Mouse (Mus musculus): ENCODE measurements at regions not wholly inside any gene's neighbourhood (a gene's known extent, or its start where the extent isn't known, plus 50 kb on each side); places are given as distances from the start of the nearest gene placed in this dataset.

DNA sequence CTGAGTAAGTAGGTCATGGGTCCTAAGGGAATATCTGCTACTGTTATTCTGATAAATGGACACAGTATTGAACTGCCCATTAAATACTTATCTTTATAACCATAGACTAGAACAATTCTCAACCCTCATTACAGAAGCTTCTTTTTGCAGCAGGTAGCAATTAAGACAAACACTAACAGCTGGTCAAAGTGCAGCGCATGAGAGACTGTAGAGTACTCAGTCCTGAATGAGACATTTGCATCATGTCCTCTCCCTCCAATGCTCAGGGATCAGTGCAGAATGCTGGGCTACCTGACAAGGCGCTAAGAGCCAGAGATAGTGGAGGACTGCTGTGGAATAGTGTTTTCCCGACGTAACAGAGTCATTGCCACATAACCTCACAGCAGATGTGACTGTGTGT, 162.5 kb upstream of the Prep start:
- H3K9ac ChIP-seq (ENCODE audit: insufficient read depth, low read depth), result no peak overlapping the region
- no peak overlapping the region for H3K4me2 ChIP-seq (ENCODE audit: insufficient read depth, low read depth, poor library complexity, severe bottlenecking)
- no peaks in the 10 kb centered on the region for H3K36me3 ChIP-seq (replicated peaks in 1 of 2; ENCODE audit: control insufficient read depth in 1 of 2, insufficient read depth in 1 of 2, low read length in 1 of 2)
- dilution Hi-C loops (cut with MboI; ENCODE audit: extremely low pct_ligation_motif_present, extremely low pct_unique_long_range_greater_than_20kb, low sequenced_read_pairs) (no loop called here), in situ Hi-C loops (cut with MboI; ENCODE audit: low pct_ligation_motif_present, low pct_unique_long_range_greater_than_20kb, low sequenced_read_pairs) (no loop called here)
- no peaks in the 10 kb centered on the region for H3K79me2 ChIP-seq (replicated peaks; ENCODE audit: control insufficient read depth, extremely low read depth, insufficient read depth, poor library complexity, severe bottlenecking)
- no peak for DNase-seq (ENCODE audit: extremely low read depth)
- no peak overlapping the region for H3K27ac ChIP-seq (ENCODE audit: insufficient read depth, low read depth)
- no peaks in the 10 kb centered on the region for H3K9me3 ChIP-seq (replicated peaks; ENCODE audit: low read length)
- peaks cover 0 to 4% of the 10 kb centered on the region in 2 experiments; a peak in 2 of 4 replicates for H3K4me1 ChIP-seq (ENCODE audit: control insufficient read depth in 1 of 2, insufficient read depth in 2 of 2)
- H3K4me3 ChIP-seq (replicated peaks in 1 of 3; ENCODE audit: low read depth in 2 of 3, low read length in 2 of 3, poor library complexity in 1 of 3), result no peak overlapping the region
- no peaks in the 10 kb centered on the region for H3K27me3 ChIP-seq (replicated peaks)
- TF ChIP-seq ELF1 (IDR thresholded peaks at IDR 0.05; ENCODE audit: low read depth, low read length), result no peak
- no peak for TF ChIP-seq CHD2 (IDR thresholded peaks at IDR 0.05; ENCODE audit: low read length)
- TF ChIP-seq SMC3 (IDR thresholded peaks at IDR 0.05; ENCODE audit: low read depth, low read length), result no peak
- no peak for TF ChIP-seq TCF12 (IDR thresholded peaks at IDR 0.05; ENCODE audit: low read depth, low read length)
- no peak for TF ChIP-seq PAX5 (IDR thresholded peaks at IDR 0.05; ENCODE audit: low read length)
- no peak for TF ChIP-seq MAFK (IDR thresholded peaks at IDR 0.05; ENCODE audit: insufficient replicate concordance, low read length)
- no peak for TF ChIP-seq HCFC1 (IDR thresholded peaks at IDR 0.05; ENCODE audit: low read depth, low read length)
- no peak for TF ChIP-seq MAX (IDR thresholded peaks at IDR 0.05; ENCODE audit: low read length)
- no peak for TF ChIP-seq BHLHE40 (IDR thresholded peaks at IDR 0.05; ENCODE audit: low read depth, low read length)
- TF ChIP-seq UBTF (IDR thresholded peaks at IDR 0.05; ENCODE audit: low read depth, low read length), result no peak
- no peak for TF ChIP-seq ETS1 (conservative IDR thresholded peaks at IDR 0.05; ENCODE audit: low read depth, low read length)
- TF ChIP-seq NELFE (IDR thresholded peaks at IDR 0.05; ENCODE audit: low read depth, low read length), result no peak
- TF ChIP-seq MEF2A (IDR thresholded peaks at IDR 0.05; ENCODE audit: borderline replicate concordance, low read depth, low read length), result no peak
- TF ChIP-seq TBP (conservative IDR thresholded peaks at IDR 0.05; ENCODE audit: low read depth, low read length), result no peak
- no peak for TF ChIP-seq E2F4 (IDR thresholded peaks at IDR 0.05; ENCODE audit: insufficient replicate concordance, low read depth, low read length)
- TF ChIP-seq RAD21 (IDR thresholded peaks at IDR 0.05; ENCODE audit: low read depth, low read length), result no peak
- TF ChIP-seq JUND (conservative IDR thresholded peaks at IDR 0.05; ENCODE audit: low read depth, low read length), result no peak

DNA sequence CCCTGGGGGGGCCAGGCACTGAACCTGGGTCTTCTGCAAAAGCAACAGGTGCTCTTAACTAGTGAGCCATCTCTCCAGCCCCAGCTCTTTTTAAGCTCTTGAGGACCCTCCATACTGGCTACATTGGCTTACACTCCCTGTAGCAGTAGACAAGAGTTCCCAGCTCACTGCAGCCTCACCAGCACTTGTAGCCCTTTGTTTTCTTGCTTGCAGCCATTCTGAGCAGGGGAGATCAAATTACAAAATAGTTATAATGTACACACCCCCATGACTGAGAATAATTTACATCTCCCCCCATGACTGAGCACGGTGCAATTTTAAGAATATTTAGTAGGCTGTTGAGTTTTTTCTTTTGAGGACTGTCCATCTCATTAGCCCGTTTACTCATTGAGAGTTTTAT, 165.8 kb upstream of the Prep start:
- H3K36me3 ChIP-seq (replicated peaks in 1 of 2; ENCODE audit: control insufficient read depth in 1 of 2, insufficient read depth in 1 of 2, low read length in 1 of 2), result no peaks in the 10 kb centered on the region
- no peak overlapping the region for H3K9ac ChIP-seq (ENCODE audit: insufficient read depth, low read depth)
- no peak for TF ChIP-seq SIN3A (IDR thresholded peaks at IDR 0.05; ENCODE audit: low read length)
- no peak for TF ChIP-seq MAZ (IDR thresholded peaks at IDR 0.05; ENCODE audit: low read depth, low read length)
- no peak for TF ChIP-seq CHD2 (IDR thresholded peaks at IDR 0.05; ENCODE audit: low read length)
- no peak for TF ChIP-seq ZMIZ1 (IDR thresholded peaks at IDR 0.05; ENCODE audit: low read depth, low read length)
- no peak for TF ChIP-seq MEF2A (IDR thresholded peaks at IDR 0.05; ENCODE audit: borderline replicate concordance, low read depth, low read length)
- no peak for TF ChIP-seq MAX (IDR thresholded peaks at IDR 0.05; ENCODE audit: low read length)
- no peak for TF ChIP-seq NELFE (IDR thresholded peaks at IDR 0.05; ENCODE audit: low read depth, low read length)
- no peak for TF ChIP-seq ZNF384 (IDR thresholded peaks at IDR 0.05; ENCODE audit: low read depth, low read length)
- TF ChIP-seq JUN (IDR thresholded peaks at IDR 0.05; ENCODE audit: insufficient read depth, low read depth, low read length), result no peak
- TF ChIP-seq NRF1 (IDR thresholded peaks at IDR 0.05; ENCODE audit: low read depth, low read length), result no peak
- no peak overlapping the region for H3K27ac ChIP-seq (ENCODE audit: insufficient read depth, low read depth)
- no peaks in the 10 kb centered on the region for H3K9me3 ChIP-seq (replicated peaks; ENCODE audit: low read length)
- H3K4me2 ChIP-seq (ENCODE audit: insufficient read depth, low read depth, poor library complexity, severe bottlenecking), result no peak overlapping the region
- H3K4me1 ChIP-seq (ENCODE audit: control insufficient read depth in 1 of 2, insufficient read depth in 2 of 2), result peaks cover 0 to 4% of the 10 kb centered on the region in 2 experiments; a peak in 2 of 4 replicates
- dilution Hi-C loops (cut with MboI; ENCODE audit: extremely low pct_ligation_motif_present, extremely low pct_unique_long_range_greater_than_20kb, low sequenced_read_pairs), result no loop called here
- no peaks in the 10 kb centered on the region for H3K79me2 ChIP-seq (replicated peaks; ENCODE audit: control insufficient read depth, extremely low read depth, insufficient read depth, poor library complexity, severe bottlenecking)
- in situ Hi-C loops (cut with MboI; ENCODE audit: low pct_ligation_motif_present, low pct_unique_long_range_greater_than_20kb, low sequenced_read_pairs), result no loop called here
- no peaks in the 10 kb centered on the region for H3K27me3 ChIP-seq (replicated peaks)
- no peak overlapping the region for H3K4me3 ChIP-seq (replicated peaks in 1 of 3; ENCODE audit: low read depth in 2 of 3, low read length in 2 of 3, poor library complexity in 1 of 3)
- DNase-seq (ENCODE audit: extremely low read depth), result no peak

Data from CH12.LX (cell line).